Mouse (Mus musculus): ENCODE results near the gene Adss. TPM values are rescaled to one million over a fixed set of nuclear protein-coding genes. Genes with fewer than 3 reads are reported as not detected.

The Adss gene
- polyA plus RNA-seq, 1 experiment = 24.4 TPM

DNA sequence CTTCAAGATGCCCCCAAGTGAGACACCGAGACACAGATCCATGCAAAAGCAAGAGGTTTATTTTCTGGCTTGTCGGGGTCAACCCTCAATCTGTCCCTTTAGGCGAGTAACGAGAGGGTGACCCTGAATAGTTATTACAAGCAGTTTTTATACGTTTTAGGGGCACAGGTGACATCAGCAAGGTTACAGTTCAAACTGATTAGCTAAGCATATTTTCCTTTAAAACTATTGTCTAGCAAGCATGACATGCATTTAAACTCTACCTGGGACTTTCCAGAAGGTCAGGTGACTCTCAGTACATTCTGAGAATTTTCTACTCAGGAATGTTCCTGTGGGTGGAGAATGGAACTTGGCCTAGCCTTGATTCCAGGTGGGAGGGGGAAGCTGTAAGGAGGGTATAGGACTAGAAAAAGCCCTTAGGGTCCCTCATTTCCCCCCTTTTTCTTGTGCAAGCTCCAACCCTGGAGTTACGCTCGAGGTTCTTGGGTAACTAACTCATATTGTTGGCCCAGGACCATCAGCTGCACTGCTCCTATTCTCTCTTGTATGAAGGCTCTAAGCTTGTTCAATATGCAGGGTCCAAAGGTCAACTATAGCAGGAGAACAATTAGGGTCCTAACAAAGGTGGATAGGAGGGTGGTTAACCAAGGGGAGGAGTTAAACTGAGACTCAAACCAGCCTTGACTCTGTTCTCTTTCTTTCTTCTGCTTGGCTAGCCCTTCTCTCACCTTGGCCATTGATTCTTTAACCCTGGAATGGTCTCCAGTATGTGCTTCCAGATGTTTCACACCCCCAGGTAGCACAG lies 51.6 kb downstream of the Adss start:
- no peak overlapping the region for H3K4me2 ChIP-seq (ENCODE audit: low read depth)
- no peaks in the 10 kb centered on the region for H3K27me3 ChIP-seq (ENCODE audit: control insufficient read depth, insufficient read depth, insufficient read length)
- no peak overlapping the region for H3K4me3 ChIP-seq
- no peaks in the 10 kb centered on the region for H3K36me3 ChIP-seq (ENCODE audit: control insufficient read depth, insufficient read depth)
- no peak for TF ChIP-seq CEBPB (IDR thresholded peaks at IDR 0.05; ENCODE audit: insufficient read depth, poor library complexity, severe bottlenecking)
- TF ChIP-seq E2F4 (IDR thresholded peaks at IDR 0.05; ENCODE audit: insufficient read depth) = no peak
- no peak for TF ChIP-seq POLR2A (IDR thresholded peaks at IDR 0.05; ENCODE audit: insufficient read length, low read depth)
- no peak for TF ChIP-seq TCF12 (IDR thresholded peaks at IDR 0.05; ENCODE audit: insufficient read depth, poor library complexity, severe bottlenecking)
- TF ChIP-seq TCF3 (IDR thresholded peaks at IDR 0.05; ENCODE audit: insufficient read length, low read depth) = no peak
- TF ChIP-seq POLR2AphosphoS2 (IDR thresholded peaks at IDR 0.05; ENCODE audit: insufficient read length, low read depth) = no peak
- no peak for TF ChIP-seq REST (IDR thresholded peaks at IDR 0.05; ENCODE audit: insufficient read depth, insufficient read length)
- no peak for TF ChIP-seq SRF (IDR thresholded peaks at IDR 0.05; ENCODE audit: control insufficient read depth, insufficient read length, low read depth)
- no peak for TF ChIP-seq MYOG (IDR thresholded peaks at IDR 0.05; ENCODE audit: control insufficient read depth in 1 of 3, insufficient read depth in 1 of 3, insufficient read length in 2 of 3, low read depth in 2 of 3)
- TF ChIP-seq MYOD1 (IDR thresholded peaks at IDR 0.05; ENCODE audit: control insufficient read depth in 1 of 3, insufficient read length in 2 of 3, low read depth in 2 of 3) = no peak
- TF ChIP-seq MAX (IDR thresholded peaks at IDR 0.05; ENCODE audit: low read depth) = no peak
- TF ChIP-seq USF1 (IDR thresholded peaks at IDR 0.05; ENCODE audit: low read depth) = no peak
- H3K79me2 ChIP-seq (ENCODE audit: control insufficient read depth, insufficient read depth) = no peaks in the 10 kb centered on the region
- H3ac ChIP-seq (ENCODE audit: control insufficient read depth, insufficient read length) = no peak overlapping the region

DNA sequence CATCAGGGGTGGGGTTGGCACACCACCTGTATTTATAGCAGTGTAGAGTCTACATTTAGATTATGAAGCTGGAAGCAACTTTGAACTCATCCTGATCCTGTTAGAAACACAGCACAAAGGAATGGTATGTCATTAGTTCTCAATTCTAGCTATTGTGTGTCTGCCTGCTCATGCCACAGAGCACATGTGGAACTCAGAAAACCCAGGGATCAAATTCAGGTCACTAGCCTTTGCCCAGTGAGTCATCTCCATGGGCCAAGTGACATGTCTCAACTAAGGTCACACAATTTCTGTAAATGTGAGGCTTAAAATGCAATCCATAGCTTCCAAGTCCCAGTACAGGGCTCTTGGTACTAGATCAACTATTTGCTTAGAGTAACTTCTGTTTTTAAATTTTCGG lies 54.2 kb downstream of the Adss start:
- Histone ChIP-seq H3K79me2 (ENCODE audit: control insufficient read depth, insufficient read depth) (no peaks in the 10 kb centered on the region), H3K4me3 (no peak overlapping the region), H3K36me3 (ENCODE audit: control insufficient read depth, insufficient read depth) (no peaks in the 10 kb centered on the region), H3ac (ENCODE audit: control insufficient read depth, insufficient read length) (no peak overlapping the region), H3K4me2 (ENCODE audit: low read depth) (no peak overlapping the region), H3K27me3 (ENCODE audit: control insufficient read depth, insufficient read depth, insufficient read length) (no peaks in the 10 kb centered on the region)
- TF ChIP-seq MYOG (IDR thresholded peaks at IDR 0.05; ENCODE audit: control insufficient read depth in 1 of 3, insufficient read depth in 1 of 3, insufficient read length in 2 of 3, low read depth in 2 of 3) = no peak
- no peak for TF ChIP-seq E2F4 (IDR thresholded peaks at IDR 0.05; ENCODE audit: insufficient read depth)

GRCm38 (mm10) chr1:177740707-177741106 lies 55.6 kb downstream of the Adss start:
- TF ChIP-seq SRF (IDR thresholded peaks at IDR 0.05; ENCODE audit: control insufficient read depth, insufficient read length, low read depth) (no peak), POLR2A (IDR thresholded peaks at IDR 0.05; ENCODE audit: insufficient read length, low read depth) (no peak), POLR2AphosphoS2 (IDR thresholded peaks at IDR 0.05; ENCODE audit: insufficient read length, low read depth) (no peak)
- Histone ChIP-seq H3K36me3 (ENCODE audit: control insufficient read depth, insufficient read depth) (no peaks in the 10 kb centered on the region), H3K4me2 (ENCODE audit: low read depth) (no peak overlapping the region), H3K27me3 (ENCODE audit: control insufficient read depth, insufficient read depth, insufficient read length) (no peaks in the 10 kb centered on the region), H3K79me2 (ENCODE audit: control insufficient read depth, insufficient read depth) (no peaks in the 10 kb centered on the region), H3ac (ENCODE audit: control insufficient read depth, insufficient read length) (no peak overlapping the region), H3K4me3 (no peak overlapping the region)

DNA sequence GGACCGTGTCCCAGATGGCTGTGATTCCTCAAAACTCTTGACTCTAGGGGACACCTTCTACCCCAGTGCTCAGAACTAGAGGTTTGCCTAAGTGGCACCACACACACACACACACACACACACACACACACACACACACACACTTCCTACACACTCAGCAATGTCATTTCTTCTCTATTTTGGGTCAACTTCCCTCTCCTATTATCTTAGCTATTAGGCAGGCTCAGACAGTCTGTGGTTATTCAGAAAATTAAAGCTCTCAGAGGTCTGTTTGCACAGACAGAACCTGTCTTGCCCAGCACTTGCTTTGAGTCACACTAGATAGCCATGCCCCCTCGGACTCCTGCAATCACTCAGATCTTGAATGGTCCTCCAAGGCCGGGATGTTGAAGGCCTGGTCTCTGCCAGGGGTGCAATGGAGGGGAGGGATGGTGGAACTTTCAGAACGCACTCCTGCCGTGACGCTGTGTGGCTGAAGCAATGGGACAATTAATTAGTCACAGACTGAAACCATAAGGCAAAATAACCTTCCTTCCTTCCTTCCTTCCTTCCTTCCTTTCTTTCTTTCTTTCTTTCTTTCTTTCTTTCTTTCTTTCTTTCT lies 58.7 kb downstream of the Adss start:
- Histone ChIP-seq H3K4me2 (ENCODE audit: low read depth) (no peak overlapping the region), H3K36me3 (ENCODE audit: control insufficient read depth, insufficient read depth) (no peaks in the 10 kb centered on the region), H3K79me2 (ENCODE audit: control insufficient read depth, insufficient read depth) (no peaks in the 10 kb centered on the region), H3K4me3 (no peak overlapping the region), H3ac (ENCODE audit: control insufficient read depth, insufficient read length) (no peak overlapping the region), H3K27me3 (ENCODE audit: control insufficient read depth, insufficient read depth, insufficient read length) (no peaks in the 10 kb centered on the region)
- no peak for TF ChIP-seq E2F4 (IDR thresholded peaks at IDR 0.05; ENCODE audit: insufficient read depth)

DNA sequence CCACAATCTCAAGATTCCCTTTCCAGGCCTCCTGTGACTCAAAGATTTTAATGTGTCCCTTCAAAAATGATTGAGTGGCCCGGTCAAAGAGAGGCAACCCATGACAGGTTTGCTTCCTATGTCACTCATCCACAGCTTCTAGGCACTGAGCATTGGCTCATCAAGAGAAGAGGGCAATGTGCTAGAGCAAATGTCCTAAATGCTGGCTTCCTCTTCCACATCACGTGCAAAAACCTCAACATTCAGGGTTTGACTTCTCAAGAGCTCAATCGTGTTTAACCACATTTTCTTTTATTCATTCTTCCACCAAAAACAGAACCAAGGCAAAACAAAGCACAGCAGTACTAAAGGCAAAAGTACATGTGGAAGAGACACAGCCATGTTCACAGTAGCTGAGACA lies 64.3 kb downstream of the Adss start:
- H3K36me3 ChIP-seq (ENCODE audit: control insufficient read depth, insufficient read depth) = no peaks in the 10 kb centered on the region
- no peak overlapping the region for H3ac ChIP-seq (ENCODE audit: control insufficient read depth, insufficient read length)
- no peak overlapping the region for H3K4me2 ChIP-seq (ENCODE audit: low read depth)
- no peak overlapping the region for H3K4me3 ChIP-seq
- H3K27me3 ChIP-seq (ENCODE audit: control insufficient read depth, insufficient read depth, insufficient read length) = no peaks in the 10 kb centered on the region
- H3K79me2 ChIP-seq (ENCODE audit: control insufficient read depth, insufficient read depth) = no peaks in the 10 kb centered on the region
- no peak for TF ChIP-seq REST (IDR thresholded peaks at IDR 0.05; ENCODE audit: insufficient read depth, insufficient read length)
- no peak for TF ChIP-seq MYOG (IDR thresholded peaks at IDR 0.05; ENCODE audit: control insufficient read depth in 1 of 3, insufficient read depth in 1 of 3, insufficient read length in 2 of 3, low read depth in 2 of 3)
- no peak for TF ChIP-seq TCF12 (IDR thresholded peaks at IDR 0.05; ENCODE audit: insufficient read depth, poor library complexity, severe bottlenecking)
- TF ChIP-seq USF1 (IDR thresholded peaks at IDR 0.05; ENCODE audit: low read depth) = no peak
- TF ChIP-seq POLR2A (IDR thresholded peaks at IDR 0.05; ENCODE audit: insufficient read length, low read depth) = no peak
- no peak for TF ChIP-seq CEBPB (IDR thresholded peaks at IDR 0.05; ENCODE audit: insufficient read depth, poor library complexity, severe bottlenecking)
- no peak for TF ChIP-seq MAX (IDR thresholded peaks at IDR 0.05; ENCODE audit: low read depth)
- no peak for TF ChIP-seq MYOD1 (IDR thresholded peaks at IDR 0.05; ENCODE audit: control insufficient read depth in 1 of 3, insufficient read length in 2 of 3, low read depth in 2 of 3)
- no peak for TF ChIP-seq SRF (IDR thresholded peaks at IDR 0.05; ENCODE audit: control insufficient read depth, insufficient read length, low read depth)
- no peak for TF ChIP-seq POLR2AphosphoS2 (IDR thresholded peaks at IDR 0.05; ENCODE audit: insufficient read length, low read depth)
- TF ChIP-seq TCF3 (IDR thresholded peaks at IDR 0.05; ENCODE audit: insufficient read length, low read depth) = no peak
- TF ChIP-seq E2F4 (IDR thresholded peaks at IDR 0.05; ENCODE audit: insufficient read depth) = no peak
